Mouse (Mus musculus): ENCODE measurements around the gene Ppme1. TPM values are rescaled to one million over a fixed set of nuclear protein-coding genes. Genes with fewer than 3 reads are reported as not detected.

The Ppme1 gene
- total RNA-seq (2015; ENCODE audit: low replicate concordance) (11.5 and 16.1 TPM in 2 replicates), total RNA-seq (2017; ENCODE audit: low replicate concordance) (29.1 and 37.9 TPM in 2 replicates)

DNA sequence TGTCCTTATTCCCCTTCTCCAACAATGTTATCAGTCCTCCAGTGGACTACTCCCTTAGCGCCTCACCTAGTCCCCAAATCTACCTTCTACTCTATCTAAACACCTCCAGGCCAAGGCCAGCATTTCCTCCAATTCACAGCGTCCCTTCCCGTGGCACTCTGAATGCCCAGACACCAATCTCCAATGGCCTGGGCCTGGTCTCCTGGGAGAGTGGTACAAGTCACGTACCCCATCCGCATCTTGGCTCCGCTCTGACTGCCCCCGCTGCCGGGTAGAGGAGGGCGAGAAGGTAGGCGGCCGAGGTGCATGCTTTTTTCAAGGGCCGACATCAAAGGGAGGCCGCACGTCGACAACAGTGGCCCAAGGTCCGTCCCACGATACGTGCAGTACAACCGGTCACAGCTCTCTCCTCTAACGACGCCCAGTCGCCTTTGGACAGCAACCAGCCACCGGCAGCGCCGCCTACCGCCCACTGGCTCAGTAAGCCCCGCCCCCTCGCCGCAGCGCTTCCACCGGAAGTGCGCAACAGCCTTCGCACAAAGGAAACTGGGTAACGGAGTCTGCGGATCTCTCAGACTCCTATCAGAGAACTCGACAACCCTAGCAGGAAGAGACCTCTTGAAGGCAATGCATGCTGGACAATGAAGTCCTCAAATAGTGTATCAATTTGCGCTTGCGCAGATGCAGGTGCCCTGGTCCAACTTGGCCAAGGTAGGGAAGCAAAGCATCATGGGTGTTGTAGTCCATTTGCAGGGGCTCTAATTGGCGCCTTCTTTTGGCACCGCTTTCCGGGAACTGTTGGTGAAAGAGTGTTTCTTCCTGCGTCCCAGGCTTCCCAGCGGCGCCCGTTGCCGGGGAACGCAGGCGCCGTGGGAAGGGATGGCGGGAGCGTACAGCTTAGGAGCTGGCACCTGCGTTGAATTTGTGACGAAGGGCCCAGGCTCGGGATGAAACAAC lies at the start of gene Ppme1, which contains the start of gene C2cd3:
Gene Ppme1 (minus strand): TSS at position 813 of the 957 bp plus-strand sequence.
Gene C2cd3 (plus strand): TSS at position 739 of the 957 bp plus-strand sequence.
- ATAC-seq (replicated peaks; ENCODE audit: low FRiP score, poor library complexity, severe bottlenecking) = peak; percentile 95

GRCm38 (mm10) chr7:100408684-100409083 lies 36.6 kb upstream of the Ppme1 start:
- ATAC-seq (replicated peaks; ENCODE audit: low FRiP score, poor library complexity, severe bottlenecking) = no peak

DNA sequence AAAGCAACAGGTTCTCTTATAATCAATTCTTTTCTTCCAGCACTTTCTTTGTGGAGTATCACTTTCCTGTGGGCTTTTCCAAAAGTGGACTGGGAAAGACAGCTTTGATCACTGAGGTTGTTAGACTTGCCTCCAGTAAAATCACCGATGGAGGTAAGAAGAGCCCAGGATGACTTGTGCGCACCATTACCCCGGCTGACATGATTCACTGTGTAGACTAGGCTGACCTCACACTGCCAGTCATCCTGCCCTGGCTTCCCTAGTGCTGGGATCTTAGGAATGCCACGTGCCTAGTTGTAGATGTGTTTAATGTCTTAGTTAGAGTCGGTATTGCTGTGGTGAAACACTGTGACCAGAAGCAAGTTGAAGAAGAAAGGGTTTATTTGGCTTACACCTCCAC lies 35.6 kb upstream of the Ppme1 start:
- ATAC-seq (replicated peaks; ENCODE audit: low FRiP score, poor library complexity, severe bottlenecking) = no peak

- ATAC-seq (replicated peaks; ENCODE audit: low FRiP score, poor library complexity, severe bottlenecking) = no peak
Observed at GRCm38 (mm10) chr7:100402715-100403114, 30.6 kb upstream of the Ppme1 start.

DNA sequence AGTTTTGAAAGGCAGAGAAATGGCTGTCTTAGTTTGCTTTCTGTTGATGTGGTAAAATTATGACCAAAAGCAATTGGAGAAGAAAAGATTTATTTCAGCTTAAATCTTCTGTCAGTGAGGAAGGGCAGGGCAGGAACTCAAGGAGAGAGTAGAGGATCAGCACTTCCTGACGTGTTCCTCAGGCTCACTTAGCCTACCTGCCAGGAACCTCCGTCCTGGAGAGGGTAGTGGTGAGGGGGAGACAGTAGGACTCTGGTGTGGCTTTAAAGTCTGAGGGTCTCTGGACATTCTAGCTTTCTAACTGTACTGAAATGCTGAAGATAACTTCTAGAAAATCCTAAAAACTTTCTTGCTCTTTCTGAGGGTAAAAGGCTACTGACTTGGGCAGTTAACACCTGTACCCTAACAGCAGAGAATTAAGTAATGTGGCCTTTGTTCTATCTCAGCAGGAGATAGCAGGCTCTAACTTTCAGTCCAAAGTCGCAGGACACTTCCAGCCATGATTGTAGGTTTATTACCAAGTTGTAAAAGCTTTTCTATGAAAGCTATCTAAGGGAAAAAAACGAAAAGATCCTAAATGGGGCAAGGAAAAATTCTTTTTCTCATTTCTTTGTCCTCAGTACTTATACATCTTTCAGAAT lies 28.9 kb upstream of the Ppme1 start:
- ATAC-seq (replicated peaks; ENCODE audit: low FRiP score, poor library complexity, severe bottlenecking) = no peak

GRCm38 (mm10) chr7:100399231-100399913 lies 27.3 kb upstream of the Ppme1 start:
- no peak for ATAC-seq (replicated peaks; ENCODE audit: low FRiP score, poor library complexity, severe bottlenecking)

- ATAC-seq (replicated peaks; ENCODE audit: low FRiP score, poor library complexity, severe bottlenecking) = no peak
Observed at GRCm38 (mm10) chr7:100392265-100392664, 20.2 kb upstream of the Ppme1 start.

DNA sequence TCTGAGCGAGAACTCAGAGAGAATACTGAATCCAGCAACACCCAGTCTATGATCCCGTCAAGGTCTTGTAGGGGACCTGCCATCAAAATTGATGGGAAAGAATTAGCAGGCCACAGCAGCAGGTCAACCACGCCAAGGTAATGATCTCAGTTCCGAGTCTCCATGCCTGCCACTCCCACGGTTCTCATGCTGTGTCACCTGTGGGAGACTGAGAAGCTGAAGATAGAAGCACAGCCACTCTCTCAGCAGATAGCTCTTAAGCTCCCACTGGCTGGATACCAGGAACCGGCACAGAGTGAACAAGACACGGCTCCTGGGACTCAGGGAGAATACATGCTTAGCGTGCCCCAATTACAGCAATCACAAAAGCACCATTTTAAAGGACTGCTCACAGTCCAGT lies 18.1 kb upstream of the Ppme1 start:
- no peak for ATAC-seq (replicated peaks; ENCODE audit: low FRiP score, poor library complexity, severe bottlenecking)

DNA sequence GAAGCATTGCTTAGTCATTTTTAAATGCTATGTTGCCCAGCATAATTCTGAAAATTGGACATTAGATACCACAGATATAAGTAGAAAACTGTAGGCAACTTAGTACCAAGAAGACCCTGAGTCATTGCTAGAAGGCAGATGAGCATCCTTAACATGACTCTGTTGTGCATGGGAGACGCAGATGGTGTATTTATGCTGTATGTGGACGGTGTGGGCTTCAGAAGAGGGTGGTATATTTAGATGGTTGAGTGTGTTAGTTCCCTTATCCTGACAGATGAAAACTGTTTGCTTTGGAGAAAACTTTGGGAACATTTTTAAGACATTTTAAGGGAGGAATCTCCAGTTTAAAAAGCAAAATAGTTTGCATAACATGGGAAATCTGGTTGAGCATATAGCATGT lies 16.1 kb upstream of the Ppme1 start:
- no peak for ATAC-seq (replicated peaks; ENCODE audit: low FRiP score, poor library complexity, severe bottlenecking)

GRCm38 (mm10) chr7:100383207-100383606 lies 11.1 kb upstream of the Ppme1 start:
- ATAC-seq (replicated peaks; ENCODE audit: low FRiP score, poor library complexity, severe bottlenecking) = no peak

GRCm38 (mm10) chr7:100381161-100381560 lies 9.1 kb upstream of the Ppme1 start:
- no peak for ATAC-seq (replicated peaks; ENCODE audit: low FRiP score, poor library complexity, severe bottlenecking)

DNA sequence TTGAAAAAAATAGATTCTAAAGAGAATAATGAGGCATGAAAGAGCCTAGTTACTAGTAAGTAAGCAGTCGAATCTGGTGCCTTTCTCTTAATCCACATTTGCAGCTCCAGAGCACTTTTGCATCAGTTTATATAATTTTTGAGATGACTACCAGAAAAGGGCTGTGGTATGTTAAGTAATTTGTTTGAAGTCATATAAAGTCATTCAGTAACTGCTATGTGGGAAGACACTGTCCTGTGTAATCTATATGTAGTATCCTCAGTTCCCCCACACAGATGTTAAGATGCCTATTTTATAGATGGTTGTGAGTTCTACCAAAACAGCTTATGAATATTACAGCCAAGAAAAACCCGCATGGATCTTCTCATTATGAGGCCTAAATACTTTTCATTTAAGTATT lies 6.2 kb upstream of the Ppme1 start:
- no peak for ATAC-seq (replicated peaks; ENCODE audit: low FRiP score, poor library complexity, severe bottlenecking)

DNA sequence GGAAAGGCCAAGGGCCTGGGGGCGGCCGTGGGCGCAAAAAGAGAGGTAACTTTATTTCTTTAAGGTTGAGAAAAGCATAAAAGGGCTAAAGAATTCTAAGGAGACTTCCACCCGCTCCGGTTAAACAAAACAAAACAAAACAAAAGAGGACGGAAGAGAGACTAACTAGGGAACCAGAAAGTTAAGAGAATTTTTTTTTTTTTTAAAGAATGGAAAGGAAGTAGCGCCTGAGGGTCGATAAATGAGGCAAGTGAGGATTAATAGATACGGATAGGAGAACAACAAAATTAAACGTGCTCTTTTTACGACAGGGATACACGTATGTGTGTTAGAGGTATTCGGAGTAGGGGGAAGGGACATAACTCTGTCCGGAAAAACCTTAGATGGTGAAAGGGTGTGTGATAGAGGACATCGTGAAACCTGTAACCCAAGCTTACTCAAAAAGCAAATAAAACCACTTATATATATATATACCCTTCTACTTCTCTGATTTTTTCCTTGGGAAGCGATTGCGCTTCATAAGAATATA lies 409 bp upstream of the Ppme1 start:
- ATAC-seq (replicated peaks; ENCODE audit: low FRiP score, poor library complexity, severe bottlenecking) = peak; percentile 13; the same call in 1 of the 2 replicates

GRCm38 (mm10) chr7:100364888-100365287 lies 7.2 kb downstream of the Ppme1 start:
- ATAC-seq (replicated peaks; ENCODE audit: low FRiP score, poor library complexity, severe bottlenecking) = no peak

GRCm38 (mm10) chr7:100363162-100363561 lies 8.9 kb downstream of the Ppme1 start:
- no peak for ATAC-seq (replicated peaks; ENCODE audit: low FRiP score, poor library complexity, severe bottlenecking)

DNA sequence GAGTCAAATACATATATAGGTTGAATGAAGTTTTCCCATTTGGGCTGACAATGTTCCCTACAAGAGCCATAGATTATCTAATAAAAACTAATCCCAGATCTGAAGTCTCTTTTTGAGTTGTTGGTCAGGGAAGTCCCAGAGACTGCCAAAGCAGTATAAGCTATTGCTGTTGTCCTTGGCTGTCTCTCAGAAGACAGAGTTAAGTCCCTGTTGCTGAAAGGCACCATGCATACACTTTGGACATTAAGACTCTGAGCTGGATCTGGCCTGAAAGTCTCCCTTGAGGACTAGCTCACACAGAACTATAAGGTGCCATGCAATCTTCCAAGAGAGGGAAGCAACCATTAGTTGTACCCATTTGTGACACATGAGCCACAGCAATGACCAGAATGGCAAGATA lies 14.3 kb downstream of the Ppme1 start:
- ATAC-seq (replicated peaks; ENCODE audit: low FRiP score, poor library complexity, severe bottlenecking) = no peak

DNA sequence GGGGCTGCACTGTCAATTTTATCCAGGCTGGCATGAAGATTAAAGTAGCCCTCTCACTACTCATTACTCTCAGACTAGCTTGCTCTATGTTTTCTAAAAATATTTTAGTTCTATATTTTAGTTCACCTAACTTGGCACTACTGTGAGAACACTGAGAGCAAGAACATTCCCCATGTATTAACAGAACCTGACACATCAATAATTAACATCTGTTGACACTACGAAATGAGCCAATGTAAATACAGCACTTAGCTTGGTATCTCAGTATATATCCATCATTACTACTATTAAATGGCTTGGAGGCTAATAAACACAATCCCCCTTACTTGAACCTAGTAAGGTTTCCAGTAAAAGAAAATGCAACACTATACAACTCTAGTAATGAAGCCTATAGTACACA lies 15.3 kb downstream of the Ppme1 start:
- no peak for ATAC-seq (replicated peaks; ENCODE audit: low FRiP score, poor library complexity, severe bottlenecking)

DNA sequence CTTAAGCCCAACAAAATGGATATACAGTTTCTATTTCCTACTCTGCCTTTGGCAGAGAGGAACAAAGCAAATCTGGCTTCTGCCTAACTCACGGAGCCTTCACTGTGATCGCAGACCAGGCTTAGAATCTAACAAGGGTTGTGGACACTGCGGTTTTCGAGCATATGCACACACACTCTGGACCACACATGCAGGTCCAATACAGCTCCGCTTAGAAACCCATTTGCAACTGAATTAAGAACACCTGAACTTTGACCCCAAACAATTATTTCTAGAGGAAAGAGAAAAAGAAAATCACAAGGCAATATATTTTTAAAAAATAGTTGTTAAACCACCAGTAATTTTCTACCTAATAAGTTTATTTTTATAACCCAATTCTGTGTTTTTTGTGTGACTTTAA lies 15.8 kb downstream of the Ppme1 start:
- no peak for ATAC-seq (replicated peaks; ENCODE audit: low FRiP score, poor library complexity, severe bottlenecking)

DNA sequence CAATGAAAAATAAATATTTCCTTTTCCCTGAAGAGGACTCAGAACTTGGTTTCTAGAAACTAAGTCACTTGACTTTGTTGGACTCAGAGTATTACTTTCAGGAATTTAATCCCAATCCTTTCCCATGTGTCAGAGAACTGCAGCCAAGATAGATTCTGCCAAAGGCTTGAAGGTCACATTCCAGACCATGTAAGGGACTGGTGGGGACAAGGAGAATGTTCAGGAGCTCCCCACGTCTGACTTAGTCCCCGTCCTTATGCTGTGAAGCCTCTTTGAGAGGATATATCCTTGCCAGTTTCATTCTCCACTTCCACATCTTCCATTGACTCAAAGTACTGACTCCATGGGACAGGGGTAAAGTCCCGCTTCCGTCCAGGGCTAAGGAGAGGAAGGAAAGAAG lies 17.1 kb downstream of the Ppme1 start:
- ATAC-seq (replicated peaks; ENCODE audit: low FRiP score, poor library complexity, severe bottlenecking) = no peak

DNA sequence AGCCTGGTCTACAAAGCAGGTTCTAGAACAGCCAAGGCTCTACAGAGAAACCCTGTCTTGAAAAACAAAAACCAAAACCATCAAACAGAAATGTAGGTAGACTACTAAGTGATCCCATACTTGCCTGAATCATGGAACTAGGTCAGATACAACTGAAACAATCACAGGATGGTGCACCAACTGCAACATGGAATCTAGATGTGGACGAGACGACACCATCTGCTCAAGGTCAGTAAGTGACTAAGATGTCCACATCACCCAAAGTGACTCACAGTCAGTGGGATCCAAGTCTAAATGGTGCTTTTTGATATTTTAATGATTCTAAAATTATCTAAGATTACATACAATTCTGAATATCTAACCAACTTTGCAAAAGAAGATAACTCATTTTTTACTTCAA lies 36.2 kb downstream of the Ppme1 start:
- ATAC-seq (replicated peaks; ENCODE audit: low FRiP score, poor library complexity, severe bottlenecking) = no peak

Measured in erythroblast, adult 5-6 weeks (primary cell).